Mouse (Mus musculus): ENCODE results near the gene Sema4d.

DNA sequence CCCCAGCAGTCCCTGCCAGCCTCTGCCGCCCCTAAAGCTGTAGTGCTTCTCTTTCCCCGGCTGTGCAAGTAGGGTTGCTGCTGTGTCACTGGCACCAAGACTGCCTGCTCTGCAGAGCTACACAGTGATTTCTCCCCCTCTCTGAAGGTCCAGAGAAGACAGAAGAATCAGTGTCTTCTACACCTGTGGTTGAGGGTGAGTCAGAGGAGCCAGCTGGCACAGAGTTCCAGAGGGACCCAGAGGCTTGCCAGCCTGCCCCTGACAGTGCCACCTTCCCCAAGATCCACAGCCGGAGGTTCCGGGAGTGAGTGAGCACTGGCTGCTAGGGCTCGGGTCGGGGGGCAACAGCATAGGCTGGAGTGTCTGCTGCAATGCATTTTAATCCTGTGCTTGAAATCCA, 114.9 kb downstream of the Sema4d start:
- TF ChIP-seq POLR2A (IDR thresholded peaks at IDR 0.05; ENCODE audit: borderline replicate concordance, extremely low read depth, insufficient read depth, insufficient read length, poor library complexity, severe bottlenecking) (no peak), CTCF (IDR thresholded peaks at IDR 0.05; ENCODE audit: borderline replicate concordance, extremely low read depth, insufficient read depth, insufficient read length) (no peak)
